Mouse (Mus musculus) CH12F3 (cell line): Measurements from ENCODE around the gene Rabl3.

Experiments
- in situ Hi-C: fragments of 300-500 bp; cut with MboI; formaldehyde crosslinking; loops from 2 replicates; pipeline ENCODE4 v1.14.3; 2020; ENCODE audit warnings: low sequenced_read_pairs

Rabl3 gene

DNA sequence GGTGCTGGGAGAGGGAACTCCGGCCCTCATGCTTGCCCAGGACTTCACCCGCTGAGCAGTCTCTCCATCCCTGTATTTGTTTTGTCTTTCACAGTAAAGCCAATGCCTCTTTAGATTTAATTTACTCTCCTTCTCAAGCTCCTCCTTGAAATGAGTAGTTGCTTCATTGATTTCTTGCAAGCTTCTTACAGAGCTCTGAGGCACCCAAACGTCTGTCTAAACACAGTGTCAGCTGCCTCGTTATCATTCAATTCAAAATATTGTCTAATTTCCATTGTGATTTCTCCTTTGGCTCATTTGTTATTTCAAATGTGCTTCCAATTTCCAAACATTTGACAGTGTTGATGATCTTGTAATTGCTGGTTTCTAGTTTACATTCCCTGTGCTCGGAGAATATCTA, 6.6 kb downstream of the Rabl3 start:
- in situ Hi-C loops: no loop called here

DNA sequence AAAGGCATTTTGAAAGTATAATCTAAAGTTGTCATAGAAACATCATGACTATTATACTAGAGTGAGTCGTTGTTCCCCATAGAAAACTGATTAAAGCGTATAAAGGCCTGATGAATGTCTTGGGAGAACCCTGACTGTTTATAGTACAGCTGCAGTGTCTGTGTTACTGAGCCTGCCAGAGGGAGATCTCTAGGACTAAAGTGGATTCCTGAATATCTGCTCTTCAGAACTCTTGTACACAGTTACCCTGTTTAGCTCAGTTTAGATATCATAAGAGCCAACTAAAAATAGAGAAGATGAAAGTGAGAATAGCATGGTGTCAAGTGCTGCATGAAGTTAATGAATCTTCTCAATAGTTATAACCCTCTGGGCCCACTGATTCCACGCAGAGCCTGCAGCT, 10.6 kb downstream of the Rabl3 start:
- in situ Hi-C loops: no loop called here

DNA sequence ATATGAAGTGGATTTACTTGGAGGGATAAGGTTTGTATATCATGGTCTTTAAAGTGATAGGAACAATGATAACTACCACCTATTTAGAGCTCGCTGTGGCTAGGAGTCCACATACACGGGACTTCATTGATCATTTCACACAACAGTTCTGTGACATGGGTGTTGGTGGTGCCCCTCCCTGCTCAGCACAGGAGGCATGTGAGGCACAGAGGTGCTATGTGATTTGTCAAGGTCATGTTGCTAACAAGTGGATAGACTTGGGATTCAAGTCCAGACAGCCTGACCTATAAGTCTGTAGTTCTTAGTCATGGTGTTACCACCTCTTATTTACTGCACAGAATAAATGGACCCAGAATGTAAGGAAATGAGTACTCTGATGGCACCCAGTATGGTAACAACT, 11.3 kb downstream of the Rabl3 start:
- in situ Hi-C loops: no loop called here

DNA sequence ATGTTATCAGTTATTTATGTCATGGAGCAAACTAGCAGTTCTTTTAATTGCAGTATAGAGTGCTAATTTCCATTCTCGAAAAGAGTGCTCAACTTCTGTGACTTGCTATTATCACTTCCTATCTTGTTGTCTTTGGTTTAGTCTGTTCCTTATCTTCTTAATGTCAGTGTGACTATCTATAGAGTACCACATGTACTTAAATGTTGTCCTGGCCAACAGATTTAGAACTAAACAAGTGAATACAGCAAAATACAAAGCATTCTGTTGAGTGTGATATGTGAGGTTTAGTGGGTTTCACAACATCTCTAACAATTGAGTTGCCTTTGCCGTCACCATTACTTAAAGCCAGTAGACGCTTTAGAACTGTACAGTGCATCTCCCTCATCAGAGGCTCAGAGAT, 13.1 kb downstream of the Rabl3 start:
- in situ Hi-C loops: no loop called here

DNA sequence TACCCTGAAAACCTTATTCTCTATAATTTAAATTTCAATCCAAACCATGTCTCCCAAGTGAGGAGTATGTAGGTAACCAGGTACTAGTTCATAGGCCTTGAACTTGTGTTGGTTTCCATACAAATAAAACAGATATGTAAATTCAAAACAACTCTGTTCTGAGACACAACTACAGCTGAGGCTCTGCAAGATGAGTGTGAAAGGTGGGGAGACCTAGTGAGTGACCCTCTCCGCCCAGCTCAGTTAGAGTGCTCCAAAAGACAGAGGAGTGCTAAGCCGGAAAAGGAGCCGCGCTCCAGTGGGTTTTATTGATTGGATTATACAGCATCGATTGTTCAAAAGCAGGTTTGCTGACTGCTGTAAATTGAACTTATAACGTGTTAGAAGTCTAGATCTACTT, 22.7 kb downstream of the Rabl3 start:
- in situ Hi-C loops: no loop called here

DNA sequence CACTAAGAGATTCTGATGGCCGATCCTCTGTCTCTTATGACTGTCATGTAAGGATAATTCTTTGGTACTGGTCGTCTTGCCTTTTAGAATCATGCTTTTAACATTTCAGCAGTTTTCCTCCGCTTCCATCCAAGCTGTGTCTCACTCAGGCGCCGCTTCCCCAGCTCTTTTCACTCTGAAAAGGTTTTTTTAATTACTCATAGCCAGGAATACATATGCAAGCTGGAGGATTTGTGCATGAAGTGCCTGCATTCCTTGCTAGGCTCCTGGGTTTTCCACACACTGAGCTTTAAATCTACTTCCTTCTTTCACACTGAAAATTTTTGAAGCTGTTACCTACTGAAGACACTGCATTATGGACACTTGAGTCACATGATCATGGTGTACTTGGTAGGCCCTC, 23.3 kb downstream of the Rabl3 start:
- in situ Hi-C loops: no loop called here

DNA sequence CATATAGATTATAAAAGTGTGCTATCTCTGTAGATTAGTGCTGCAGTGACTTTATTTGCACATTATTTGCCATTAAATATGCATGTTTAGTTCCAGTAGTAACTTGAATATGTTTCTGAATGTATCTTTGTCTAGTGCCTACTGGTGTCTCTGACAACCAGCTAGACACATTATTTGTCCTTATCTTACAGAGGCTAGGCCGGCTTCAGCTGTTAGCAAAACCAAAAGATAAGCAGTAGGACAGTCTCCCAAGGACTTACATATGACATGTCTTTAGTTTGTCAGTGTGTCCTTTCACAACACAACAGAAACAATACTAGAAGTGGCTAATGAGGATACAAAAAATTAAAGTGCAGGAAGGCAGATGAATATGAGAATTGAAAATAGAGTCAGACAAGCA, 25.4 kb downstream of the Rabl3 start:
- in situ Hi-C loops: no loop called here

DNA sequence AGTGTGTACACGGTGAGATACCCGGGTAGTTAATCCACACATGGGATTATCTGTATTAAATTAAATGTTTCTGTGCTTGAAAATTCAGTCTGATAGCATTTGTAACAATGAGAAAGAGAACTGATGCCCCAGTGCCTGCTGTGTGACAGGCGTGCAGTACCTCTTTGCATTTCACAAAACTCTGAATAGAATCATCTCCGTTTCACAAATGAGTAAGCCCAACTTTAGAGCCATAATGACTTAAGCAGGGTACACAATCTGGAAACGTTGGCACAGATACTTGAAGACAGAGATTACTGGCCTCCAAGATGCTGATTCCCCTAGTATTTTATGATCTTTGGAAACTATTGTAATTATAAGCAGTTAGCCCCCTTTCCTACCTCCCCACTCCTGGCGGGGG, 26.4 kb downstream of the Rabl3 start:
- in situ Hi-C loops: no loop called here

DNA sequence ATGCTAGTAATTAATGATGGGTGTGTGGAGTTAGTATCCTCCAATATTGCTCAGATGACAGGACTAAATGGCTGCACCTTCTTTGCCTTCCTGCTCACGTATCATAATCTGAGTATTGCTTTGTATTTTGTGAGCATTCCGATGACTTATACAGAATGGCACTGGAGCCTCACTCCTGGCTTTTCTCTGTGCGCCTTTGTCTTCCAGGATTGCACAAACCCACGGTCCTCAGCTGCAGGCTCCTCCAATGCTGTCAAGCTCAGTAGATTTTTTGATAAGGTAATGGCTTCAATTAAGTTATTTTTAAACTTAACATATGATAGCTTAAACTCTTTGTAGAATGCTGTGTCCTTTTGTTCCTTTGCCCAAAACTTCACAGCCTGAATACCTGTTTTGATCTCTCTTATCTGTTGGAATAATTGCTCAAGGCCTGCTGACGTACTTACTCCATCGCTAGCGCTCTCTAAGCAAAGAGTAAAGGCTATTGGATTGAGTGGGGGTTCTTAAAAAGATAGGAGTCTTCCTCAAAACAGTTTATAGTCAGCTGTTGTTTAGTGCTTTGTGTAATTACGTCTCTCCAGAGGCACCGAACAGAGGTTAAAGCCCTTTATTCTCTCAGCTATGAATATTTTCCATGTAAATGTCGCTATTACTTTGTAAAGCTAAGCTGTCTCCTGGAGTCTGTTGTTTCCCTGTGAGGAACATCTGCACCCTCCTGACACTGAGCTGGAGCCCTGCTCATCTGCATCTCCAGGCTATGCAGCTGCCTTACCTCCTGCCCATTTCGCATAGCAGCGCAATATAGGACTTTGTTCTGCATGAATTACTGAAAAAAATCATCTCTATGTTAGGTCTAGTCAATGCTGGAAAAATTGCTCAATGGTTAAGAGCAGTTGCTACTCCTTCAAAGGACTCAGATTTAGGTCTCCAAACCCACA, 27.7 kb downstream of the Rabl3 start:
- in situ Hi-C loops: no loop called here

DNA sequence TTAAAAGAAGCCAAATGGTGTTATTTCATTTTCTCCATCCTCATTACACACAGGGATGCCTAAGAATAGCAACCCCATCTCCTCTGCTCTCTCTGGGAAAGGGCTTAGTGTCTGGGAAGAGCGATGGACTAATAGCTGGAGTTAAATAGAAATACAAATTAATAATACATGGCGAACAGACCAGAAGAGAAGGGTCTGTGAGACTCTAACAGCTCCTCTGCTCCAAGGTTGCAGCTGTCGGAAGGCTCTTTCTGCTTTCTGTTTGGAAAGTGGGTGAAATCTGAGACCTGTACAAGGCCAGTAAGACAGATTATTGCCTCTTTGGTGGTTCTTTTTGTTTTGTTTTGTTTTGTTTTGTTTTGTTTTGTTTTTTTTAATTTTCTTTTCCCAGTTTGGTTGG, 31.9 kb downstream of the Rabl3 start:
- in situ Hi-C loops: no loop called here

DNA sequence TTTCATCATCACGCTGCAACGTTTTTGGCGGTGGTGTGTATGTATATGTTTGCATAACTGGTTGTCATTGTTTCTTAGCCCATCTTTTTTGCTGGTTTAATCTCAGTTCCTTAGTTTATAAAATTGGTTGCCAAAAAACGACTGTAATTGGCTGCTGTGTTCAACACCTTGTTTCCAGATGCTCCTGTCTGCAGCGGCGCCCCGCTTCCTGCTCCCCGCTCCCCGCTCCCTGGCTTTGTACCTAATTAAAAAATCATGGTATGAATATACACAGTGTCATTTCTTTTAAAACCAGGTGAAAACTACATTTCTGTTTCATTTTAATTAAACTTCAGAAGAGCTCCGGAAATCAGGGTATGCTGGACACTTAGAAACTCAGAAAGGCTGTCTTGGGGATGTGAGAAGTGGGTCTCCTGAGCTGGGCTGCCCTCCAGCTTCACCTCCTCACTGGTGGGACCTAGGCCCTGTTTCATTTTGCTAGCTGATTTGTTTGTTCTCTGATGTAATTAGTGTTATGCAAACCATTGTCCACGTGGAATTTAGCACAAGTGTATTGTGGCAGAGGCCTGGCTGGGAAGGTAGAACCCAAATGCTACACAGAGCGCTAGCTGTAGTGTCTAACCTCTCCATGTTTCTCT, 32.6 kb downstream of the Rabl3 start:
- in situ Hi-C loops: no loop called here

DNA sequence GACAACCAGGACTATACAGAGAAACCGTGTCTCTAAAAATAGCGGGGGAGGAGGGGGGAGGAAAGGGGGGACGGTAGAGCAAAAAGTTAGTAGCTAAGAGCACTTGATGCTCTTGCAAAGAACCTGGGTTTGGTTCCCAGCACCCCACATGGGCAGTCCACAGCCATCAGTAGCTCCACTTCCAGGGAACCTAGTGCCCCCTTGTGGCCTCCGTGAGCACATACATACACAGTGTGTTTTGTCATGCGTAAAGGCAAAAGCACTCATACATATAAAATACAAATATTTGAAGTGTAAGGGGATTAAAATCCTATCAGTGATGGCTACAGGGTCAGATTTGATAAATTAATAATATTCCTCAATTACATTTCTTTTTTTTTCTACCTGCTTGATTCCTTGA, 33.4 kb downstream of the Rabl3 start:
- in situ Hi-C loops: no loop called here

DNA sequence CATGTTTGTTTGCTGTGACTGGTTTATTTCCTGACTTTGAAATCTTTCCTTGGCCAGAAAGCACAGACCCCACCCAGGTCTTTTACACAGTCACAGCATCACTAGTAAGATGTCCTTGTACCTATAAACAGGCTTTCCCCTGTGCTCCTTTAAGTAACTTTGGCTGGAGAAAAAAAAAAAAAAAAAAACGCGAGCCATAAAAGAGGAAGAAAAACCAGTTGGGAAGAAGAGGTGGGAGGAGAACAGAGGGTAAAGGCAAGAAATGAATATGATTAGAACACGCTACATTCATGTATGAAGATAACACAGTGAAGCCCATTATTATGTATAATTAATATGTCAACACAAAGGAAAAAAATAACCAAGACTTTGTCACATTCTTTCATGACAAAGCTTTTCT, 35.6 kb downstream of the Rabl3 start:
- in situ Hi-C loops: no loop called here

DNA sequence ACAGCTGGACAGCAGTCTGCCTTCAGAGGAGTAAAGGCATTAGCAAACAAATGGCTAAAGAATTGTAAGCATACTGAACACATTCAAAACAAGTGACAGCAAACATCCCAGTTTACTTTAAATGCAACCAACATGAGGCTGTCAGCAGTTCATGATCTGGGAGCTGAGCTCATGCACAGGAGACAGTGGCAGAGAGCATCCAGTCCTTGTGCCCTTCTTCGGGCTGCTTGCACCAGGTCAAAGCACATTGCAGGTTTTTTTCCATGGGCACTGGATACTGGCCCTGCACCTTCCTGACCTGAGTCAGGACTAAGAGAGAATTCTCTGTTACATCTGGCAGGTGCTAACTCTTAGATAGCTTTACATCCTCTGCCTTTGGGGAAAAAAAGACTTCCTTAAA, 39.9 kb downstream of the Rabl3 start:
- in situ Hi-C loops: no loop called here

DNA sequence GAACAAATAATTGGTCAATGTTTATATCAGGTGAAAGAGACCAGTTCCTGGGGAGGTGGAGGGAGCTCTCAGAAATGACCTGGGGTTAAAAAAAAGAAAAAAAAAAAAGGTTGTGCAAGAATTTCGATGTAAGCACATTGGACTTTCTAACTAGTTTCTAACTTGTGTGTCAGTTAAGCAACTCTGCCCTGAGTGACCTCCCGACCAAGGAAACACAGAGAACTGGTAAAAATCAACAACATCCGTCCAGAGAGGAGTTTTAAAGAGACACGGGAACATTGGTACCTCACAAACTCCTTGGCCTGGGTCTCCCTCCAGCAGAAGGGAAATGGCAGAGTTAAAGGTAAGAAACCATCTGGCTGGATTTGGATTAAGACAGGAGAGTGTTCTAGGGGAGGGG, 40.3 kb downstream of the Rabl3 start, which contains the start of gene Hgd:
Gene Hgd (plus strand): TSS at position 160 of the 400 bp plus-strand sequence.
- in situ Hi-C loops: no loop called here

DNA sequence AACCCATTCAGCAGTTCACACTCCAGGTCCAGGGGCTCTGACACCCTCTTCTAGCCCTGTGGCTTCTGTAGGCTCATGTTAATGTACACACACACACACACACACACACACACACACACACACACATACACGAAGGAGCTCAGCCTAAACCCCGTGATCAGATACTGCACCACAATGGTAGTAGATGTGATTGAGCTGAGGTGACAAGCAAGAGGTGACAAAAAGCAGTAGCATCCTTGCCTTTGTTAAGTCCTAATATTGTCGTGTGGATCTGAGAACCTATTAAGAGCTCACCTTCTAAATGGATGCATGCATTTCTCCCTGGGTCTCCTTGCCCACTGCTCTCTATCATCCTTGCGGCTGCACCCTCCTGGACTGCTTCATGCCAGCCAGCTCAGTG, 41.0 kb downstream of the Rabl3 start:
- in situ Hi-C loops: no loop called here

DNA sequence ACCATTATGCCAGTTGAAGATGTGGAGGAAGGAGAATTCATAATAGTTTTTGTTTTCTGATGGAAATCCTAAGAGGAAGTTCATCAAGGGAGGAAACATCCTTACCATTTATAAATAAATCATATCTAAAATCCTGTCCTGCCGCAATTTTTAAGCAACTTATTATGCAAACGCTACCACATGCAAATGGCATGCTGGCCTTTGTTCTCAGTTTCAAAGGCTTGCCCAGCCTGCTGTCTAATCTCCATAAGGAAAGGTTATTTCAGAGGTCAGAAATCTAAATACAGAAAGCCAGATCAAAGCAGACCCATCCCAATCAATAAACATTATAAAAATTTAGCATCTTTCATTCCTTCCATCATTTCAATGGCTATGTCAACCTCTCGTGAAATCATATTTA, 42.2 kb downstream of the Rabl3 start:
- in situ Hi-C loops: no loop called here

DNA sequence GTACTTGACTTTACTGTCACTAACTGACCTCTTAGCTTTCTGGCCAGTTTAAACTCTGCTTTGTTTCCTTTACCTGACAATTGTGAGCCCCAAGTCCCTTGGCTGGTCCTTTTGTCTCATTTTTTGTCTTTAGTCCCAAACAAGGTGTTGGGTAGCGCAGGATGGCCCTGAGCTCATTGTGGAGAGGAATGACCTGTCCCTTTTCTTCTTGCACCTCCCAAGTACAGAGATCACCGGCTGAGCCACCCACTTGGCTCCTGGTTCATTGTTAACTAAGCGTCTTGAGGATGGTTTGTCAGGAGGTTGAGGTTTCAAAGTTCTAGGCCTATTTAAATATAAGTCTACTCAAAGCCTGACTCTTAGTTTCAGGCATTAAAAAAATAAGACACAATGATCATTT, 43.6 kb downstream of the Rabl3 start:
- in situ Hi-C loops: no loop called here

DNA sequence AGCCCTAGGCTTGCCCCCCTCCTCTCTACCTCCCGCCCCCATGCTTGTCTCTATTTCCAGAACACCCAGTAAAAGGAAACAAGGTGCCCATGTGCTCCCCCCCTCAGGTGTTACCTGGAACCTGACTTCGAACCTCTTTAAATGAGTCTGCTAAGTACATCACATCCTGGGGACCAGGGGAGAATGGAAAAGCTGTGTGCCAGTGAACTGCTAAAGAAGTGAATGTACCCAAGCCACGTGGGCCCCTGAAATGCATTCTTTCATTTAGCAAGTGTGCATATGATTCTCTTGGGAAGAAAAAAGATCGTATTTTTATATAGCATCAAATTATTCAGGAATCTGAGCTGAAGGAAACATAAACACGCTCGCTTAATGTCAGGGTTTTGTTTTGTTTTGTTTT, 44.1 kb downstream of the Rabl3 start:
- in situ Hi-C loops: no loop called here

DNA sequence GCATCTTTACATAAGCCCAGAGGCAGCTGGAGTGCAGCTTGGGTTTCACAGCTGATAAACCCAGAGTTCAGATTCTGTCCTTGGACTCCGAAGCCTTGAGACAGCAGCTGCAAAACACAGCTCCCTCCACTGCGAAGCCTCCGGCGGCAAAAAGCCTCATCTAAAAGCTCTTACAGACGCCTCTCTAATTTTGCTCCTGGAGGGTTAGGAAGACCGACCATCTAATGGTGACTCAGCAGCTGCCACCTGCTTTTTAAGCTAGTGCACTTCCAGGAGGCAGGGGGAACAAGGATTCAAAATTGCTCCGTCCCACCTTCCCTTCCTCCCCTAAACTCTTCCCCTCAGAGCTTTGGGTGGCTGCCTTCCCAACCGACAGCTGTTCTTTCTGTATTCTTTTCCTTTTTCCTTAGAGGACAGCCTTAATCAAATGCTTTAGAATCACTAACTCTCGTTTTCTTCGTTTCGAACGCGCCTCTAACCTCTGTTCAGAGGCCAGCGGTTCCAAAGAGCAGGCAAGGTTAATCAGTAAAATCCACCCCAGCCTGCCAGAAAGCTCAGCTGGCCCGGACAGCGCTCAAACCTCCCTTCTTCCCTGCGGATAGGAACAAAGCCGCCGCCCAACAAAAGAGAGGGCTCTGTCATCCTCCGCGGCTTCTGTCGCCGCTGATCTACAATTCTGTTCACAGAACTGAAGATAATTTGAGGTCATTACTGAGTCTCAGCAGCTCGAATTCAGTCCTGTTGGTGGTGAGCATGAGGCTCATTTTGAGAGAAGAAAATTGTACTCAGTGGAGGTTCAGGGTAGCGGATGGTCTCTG, 44.7 kb downstream of the Rabl3 start:
- in situ Hi-C loops: no loop called here

DNA sequence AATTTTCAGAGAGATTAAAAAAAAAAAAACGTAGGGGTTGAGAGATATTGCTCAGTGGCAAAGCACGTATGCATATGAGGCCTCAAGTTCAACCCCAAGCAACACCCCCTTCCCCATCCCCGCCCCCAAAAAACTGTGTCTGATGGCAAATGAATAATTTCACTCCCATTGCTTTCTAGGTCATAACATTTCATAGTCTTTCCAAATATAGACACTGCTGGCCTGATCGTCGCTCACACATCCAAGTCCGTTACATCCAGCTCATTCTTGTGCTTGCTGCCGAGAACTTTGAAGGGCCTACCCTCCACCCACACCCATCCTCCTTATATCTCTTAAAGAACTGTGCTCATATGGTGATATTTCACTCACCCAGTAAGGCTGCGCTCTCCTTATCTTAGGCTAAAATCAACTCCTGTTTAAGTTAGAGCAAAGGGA, 45.5 kb downstream of the Rabl3 start:
- in situ Hi-C loops: no loop called here

DNA sequence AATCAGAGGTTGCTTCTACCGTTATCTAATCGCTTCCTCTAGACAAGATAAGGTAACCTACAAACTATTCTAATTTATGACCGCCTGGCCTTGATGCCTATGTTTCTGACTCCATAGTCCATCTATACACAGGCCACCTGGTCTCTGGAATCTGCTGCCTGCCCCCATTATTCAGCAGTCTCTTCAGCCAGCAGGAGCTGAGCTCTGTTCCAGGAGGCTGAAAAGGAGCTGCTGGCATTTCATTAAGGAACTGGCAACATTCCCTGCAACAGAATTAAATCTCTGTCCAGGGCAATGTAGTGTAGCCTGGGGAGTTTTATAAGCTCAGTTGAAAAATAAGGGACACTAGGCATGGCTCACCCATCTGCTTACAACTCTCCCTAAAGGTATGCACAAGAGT, 51.2 kb downstream of the Rabl3 start:
- in situ Hi-C loops: no loop called here
